Mouse (Mus musculus): ENCODE data around the gene Utp11. TPM values are rescaled to one million over a fixed set of nuclear protein-coding genes. Genes with fewer than 3 reads are reported as not detected.

The Utp11 gene
- polyA plus RNA-seq, 1 experiment, result 5.8 TPM

- no peak for DNase-seq (ENCODE audit: low read depth)
Measured at GRCm38 (mm10) chr4:124632856-124633255, 60.5 kb downstream of the Utp11 start.

GRCm38 (mm10) chr4:124631456-124631855, 61.9 kb downstream of the Utp11 start:
- no peak for DNase-seq (ENCODE audit: low read depth)

Other genes with a start within 250 kb of the Utp11 start
- not detected in 2 replicates for gene 3100002H09Rik, start 82.8 kb downstream of the Utp11 start, polyA plus RNA-seq (2012; rRNA removed)
- 4.4 and 9.5 TPM in 2 replicates for gene Pou3f1, start 36.8 kb downstream of the Utp11 start, polyA plus RNA-seq (2012; rRNA removed)
- 7.7 and 14.1 TPM in 2 replicates for gene Fhl3, start 7.1 kb upstream of the Utp11 start, polyA plus RNA-seq (2012; rRNA removed)
- gene Sf3a3, start 21.2 kb upstream of the Utp11 start, polyA plus RNA-seq (2012; rRNA removed), result 14.4 and 16.2 TPM in 2 replicates
- 31.5 and 37.5 TPM in 2 replicates for gene Inpp5b, start 48.2 kb upstream of the Utp11 start, polyA plus RNA-seq (2012; rRNA removed)
- gene Mtf1, start 108.5 kb upstream of the Utp11 start, polyA plus RNA-seq (2012; rRNA removed), result 6.1 and 6.2 TPM in 2 replicates
- 33.8 and 49.5 TPM in 2 replicates for gene Yrdc, start 157.1 kb upstream of the Utp11 start, polyA plus RNA-seq (2012; rRNA removed)
- gene 1110065P20Rik, start 157.6 kb upstream of the Utp11 start, polyA plus RNA-seq (2012; rRNA removed), result 76.3 and 77.6 TPM in 2 replicates
- 0.19 and 0.23 TPM in 2 replicates for gene Maneal, start 168.6 kb upstream of the Utp11 start, polyA plus RNA-seq (2012; rRNA removed)
- 0.04 TPM in 1 of 2 replicates, not detected in the other for gene Epha10, start 187.3 kb upstream of the Utp11 start, polyA plus RNA-seq (2012; rRNA removed)
- 13.3 and 14.8 TPM in 2 replicates for gene 9930104L06Rik, start 243.4 kb upstream of the Utp11 start, polyA plus RNA-seq (2012; rRNA removed)
- 2.4 and 2.5 TPM in 2 replicates for gene Cdca8, start 245.7 kb upstream of the Utp11 start, polyA plus RNA-seq (2012; rRNA removed)